Mouse (Mus musculus) MEL (cell line): ENCODE measurements around the gene Sh2d3c. TPM values are rescaled to one million over a fixed set of nuclear protein-coding genes. Genes with fewer than 3 reads are reported as not detected.

ENCODE experiments used
- DNase-seq: peaks from one replicate; pipeline ENCODE4 v3.0.0; 2011; ENCODE audit warnings: low read depth, low spot score
- H3K27ac ChIP-seq: 2 replicates; pipeline ENCODE4 v1.5.1; 2012; ENCODE audit warnings: low read depth, mild to moderate bottlenecking, control low read depth, low read length, moderate library complexity; ENCODE audit not compliant: control insufficient read depth
- H3K27me3 ChIP-seq, 2 experiments: fragments of 150-350 bp in 1 of 2; sonication (generic) in 1 of 2; 2 replicates each; pipeline ENCODE4 v1.6.1; 2012; ENCODE audit warnings: low read length in 2 of 2, mild to moderate bottlenecking in 2 of 2, improper control_type of control experiment in 1 of 2, moderate library complexity in 1 of 2; ENCODE audit not compliant: insufficient read depth in 2 of 2, control insufficient read depth in 1 of 2
- H3K36me3 ChIP-seq, 2 experiments: 2 replicates each; pipeline ENCODE4 v1.6.1; 2012 to 2014; ENCODE audit warnings: low read length in 2 of 2, improper control_type of control experiment in 1 of 2, inconsistent platforms in 1 of 2, mild to moderate bottlenecking in 1 of 2; ENCODE audit not compliant: insufficient read depth in 2 of 2, control insufficient read depth in 1 of 2
- H3K4me1 ChIP-seq, 2 experiments: fragments of 150-350 bp in 1 of 2; sonication (generic) in 1 of 2; 2 replicates each; pipeline ENCODE4 v1.6.1; 2012; ENCODE audit warnings: low read length in 2 of 2, improper control_type of control experiment in 1 of 2, mild to moderate bottlenecking in 1 of 2; ENCODE audit not compliant: insufficient read depth in 2 of 2, control insufficient read depth in 1 of 2
- H3K4me3 ChIP-seq, 2 experiments: fragments of 150-350 bp in 1 of 2; sonication (generic) in 1 of 2; 2 replicates each; pipeline ENCODE4 v1.5.1; 2012; ENCODE audit warnings: low read depth in 2 of 2, low read length in 2 of 2, mild to moderate bottlenecking in 2 of 2, moderate library complexity in 2 of 2, control low read depth in 1 of 2, improper control_type of control experiment in 1 of 2; ENCODE audit not compliant: control insufficient read depth in 1 of 2, insufficient read depth in 1 of 2
- H3K79me2 ChIP-seq: 2 replicates; pipeline ENCODE4 v1.6.1; 2012; ENCODE audit warnings: mild to moderate bottlenecking, low read length, moderate library complexity; ENCODE audit not compliant: control insufficient read depth, poor library complexity, insufficient read depth
- H3K9ac ChIP-seq: 2 replicates; pipeline ENCODE4 v1.6.1; 2012; ENCODE audit warnings: low read depth, mild to moderate bottlenecking, control low read depth, low read length, moderate library complexity; ENCODE audit not compliant: control insufficient read depth, poor library complexity, severe bottlenecking
- H3K9me3 ChIP-seq: fragments of 150-350 bp; sonication (generic); replicated peaks from 2 replicates; pipeline ENCODE4 v1.6.1; 2012; ENCODE audit warnings: mild to moderate bottlenecking, low read length, improper control_type of control experiment, moderate library complexity; ENCODE audit not compliant: insufficient read depth
- BHLHE40 ChIP-seq: IDR thresholded peaks from 2 replicates; pipeline ENCODE4 v1.6.1; 2012; ENCODE audit warnings: low read depth, mild to moderate bottlenecking, inconsistent platforms, low read length, improper control_type of control experiment, borderline replicate concordance
- CHD1 ChIP-seq: IDR thresholded peaks from 2 replicates; pipeline ENCODE4 v1.6.1; 2012; ENCODE audit warnings: low read depth, mild to moderate bottlenecking, inconsistent platforms, low read length, improper control_type of control experiment
- CHD2 ChIP-seq: IDR thresholded peaks from 2 replicates; pipeline ENCODE4 v1.6.1; 2011; ENCODE audit warnings: low read length, improper control_type of control experiment
- CTCF ChIP-seq, 3 experiments: IDR thresholded peaks in 2 of 3; conservative IDR thresholded peaks in 1 of 3; 2 replicates each; pipeline ENCODE4 v1.5.1; 2011 to 2012; ENCODE audit warnings: low read length in 3 of 3, low read depth in 2 of 3, mild to moderate bottlenecking in 2 of 3, improper control_type of control experiment in 1 of 3, inconsistent platforms in 1 of 3, mixed read lengths in 1 of 3, moderate library complexity in 1 of 3; ENCODE audit not compliant: control insufficient read depth in 1 of 3, insufficient read depth in 1 of 3, poor library complexity in 1 of 3, severe bottlenecking in 1 of 3
- GABPA ChIP-seq: IDR thresholded peaks from 2 replicates; pipeline ENCODE4 v1.6.1; 2012; ENCODE audit warnings: low read depth, mild to moderate bottlenecking, inconsistent platforms, low read length, improper control_type of control experiment, moderate library complexity
- GATA1 ChIP-seq: IDR thresholded peaks from 2 replicates; pipeline ENCODE4 v1.6.1; 2011; ENCODE audit warnings: low read depth, low read length, improper control_type of control experiment
- HCFC1 ChIP-seq: IDR thresholded peaks from 2 replicates; pipeline ENCODE4 v1.6.1; 2012; ENCODE audit warnings: low read depth, mild to moderate bottlenecking, inconsistent platforms, low read length, improper control_type of control experiment, moderate library complexity
- JUND ChIP-seq: IDR thresholded peaks from 2 replicates; pipeline ENCODE4 v1.6.1; 2011; ENCODE audit warnings: low read depth, mild to moderate bottlenecking, improper control_type of control experiment, low read length
- KAT2A ChIP-seq: conservative IDR thresholded peaks from 2 replicates; pipeline ENCODE4 v1.6.1; 2012; ENCODE audit warnings: low read depth, low read length, improper control_type of control experiment, inconsistent platforms
- MAFK ChIP-seq: IDR thresholded peaks from 2 replicates; pipeline ENCODE4 v1.6.1; 2011; ENCODE audit warnings: low read depth, mild to moderate bottlenecking, low read length, improper control_type of control experiment, borderline replicate concordance
- MAX ChIP-seq: IDR thresholded peaks from 2 replicates; pipeline ENCODE4 v1.6.1; 2011; ENCODE audit warnings: low read length, improper control_type of control experiment
- MEF2A ChIP-seq: IDR thresholded peaks from 2 replicates; pipeline ENCODE4 v1.6.1; 2014; ENCODE audit warnings: low read depth, mild to moderate bottlenecking, inconsistent platforms, low read length, improper control_type of control experiment; ENCODE audit not compliant: poor library complexity, insufficient replicate concordance, severe bottlenecking; ENCODE audit errors: extremely low read depth
- MXI1 ChIP-seq: IDR thresholded peaks from 2 replicates; pipeline ENCODE4 v1.6.1; 2011; ENCODE audit warnings: mild to moderate bottlenecking, low read depth, low read length, improper control_type of control experiment
- MYC ChIP-seq: IDR thresholded peaks from 2 replicates; pipeline ENCODE4 v1.6.1; 2011; ENCODE audit warnings: low read depth, mild to moderate bottlenecking, low read length, improper control_type of control experiment, moderate library complexity
- NRF1 ChIP-seq: IDR thresholded peaks from 2 replicates; pipeline ENCODE4 v1.6.1; 2014; ENCODE audit warnings: low read depth, mild to moderate bottlenecking, inconsistent platforms, low read length, improper control_type of control experiment, moderate library complexity; ENCODE audit not compliant: poor library complexity, insufficient read depth, severe bottlenecking
- POLR2A ChIP-seq, 2 experiments: IDR thresholded peaks; 2 replicates each; pipeline ENCODE4 v1.6.1; 2011 to 2012; ENCODE audit warnings: low read length in 2 of 2, mild to moderate bottlenecking in 2 of 2, control low read depth in 1 of 2, improper control_type of control experiment in 1 of 2, low read depth in 1 of 2, moderate library complexity in 1 of 2; ENCODE audit not compliant: control insufficient read depth in 1 of 2, insufficient read depth in 1 of 2, poor library complexity in 1 of 2
- POLR2AphosphoS2 ChIP-seq: IDR thresholded peaks from 2 replicates; pipeline ENCODE4 v1.6.1; 2011; ENCODE audit warnings: low read length, improper control_type of control experiment
- RAD21 ChIP-seq: IDR thresholded peaks from 2 replicates; pipeline ENCODE4 v1.6.1; 2011; ENCODE audit warnings: mild to moderate bottlenecking, low read depth, low read length, improper control_type of control experiment
- RCOR1 ChIP-seq: IDR thresholded peaks from 2 replicates; pipeline ENCODE4 v1.6.1; 2012; ENCODE audit warnings: low read depth, mild to moderate bottlenecking, inconsistent platforms, low read length, improper control_type of control experiment
- SIN3A ChIP-seq: IDR thresholded peaks from 2 replicates; pipeline ENCODE4 v1.6.1; 2012; ENCODE audit warnings: low read length, improper control_type of control experiment, inconsistent platforms
- TBP ChIP-seq: IDR thresholded peaks from 2 replicates; pipeline ENCODE4 v1.8.0; 2011; ENCODE audit warnings: low read depth, low read length, improper control_type of control experiment
- TCF12 ChIP-seq: IDR thresholded peaks from 2 replicates; pipeline ENCODE4 v1.6.1; 2014; ENCODE audit warnings: low read depth, mild to moderate bottlenecking, inconsistent platforms, low read length, improper control_type of control experiment, moderate library complexity
- USF1 ChIP-seq: IDR thresholded peaks from 2 replicates; pipeline ENCODE4 v1.6.1; 2014; ENCODE audit warnings: low read depth, mild to moderate bottlenecking, inconsistent platforms, low read length, improper control_type of control experiment, moderate library complexity
- ZC3H11A ChIP-seq: IDR thresholded peaks from 2 replicates; pipeline ENCODE4 v1.6.1; 2012; ENCODE audit warnings: low read depth, mild to moderate bottlenecking, inconsistent platforms, low read length, improper control_type of control experiment
- ZKSCAN1 ChIP-seq: IDR thresholded peaks from 2 replicates; pipeline ENCODE4 v1.6.1; 2012; ENCODE audit warnings: low read depth, mild to moderate bottlenecking, inconsistent platforms, low read length, improper control_type of control experiment, moderate library complexity
- polyA plus RNA-seq, 2 experiments: library from polyadenylated mRNA; stranded (reverse) in 1 of 2; unstranded in 1 of 2; fragments of >175 nt in 1 of 2; fragments of >200 nt in 1 of 2; gene quantifications; 2 replicates each; pipeline versions ENCODE4 v1.2.1 to v1.2.4; 2012; ENCODE audit warnings: low replicate concordance in 2 of 2, low read depth in 1 of 2; ENCODE audit not compliant: insufficient read length in 2 of 2, insufficient read depth in 1 of 2, missing spikeins in 1 of 2
- total RNA-seq: library from RNA; depleted of rRNA; stranded (reverse); fragments of 300-350 nt; gene quantifications from 2 replicates; pipeline ENCODE4 v1.2.3, GENCODE M21; 2012

The Sh2d3c gene
- total and polyA plus RNA-seq, 3 experiments = 0.19 to 0.43 TPM; not detected in 1

DNA sequence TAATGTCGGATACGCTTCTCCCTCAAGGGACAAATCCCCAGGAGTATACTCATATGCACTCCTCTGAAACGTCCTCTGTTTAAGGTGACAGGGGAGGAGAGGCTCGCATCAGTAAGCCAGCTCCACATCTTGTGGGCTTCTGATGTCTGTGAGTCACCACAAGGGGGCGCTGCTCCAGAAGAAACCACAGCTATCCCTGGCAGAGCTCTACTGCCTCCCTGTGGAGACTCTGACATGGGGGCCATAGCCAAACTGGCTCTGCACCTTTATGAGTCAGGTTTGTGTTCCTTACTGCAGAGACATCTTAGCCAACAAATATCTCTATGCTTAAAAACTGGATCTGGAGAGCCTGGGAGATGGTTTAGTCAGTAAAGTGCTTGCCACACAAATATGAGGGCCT lies 31.4 kb upstream of the Sh2d3c start (continued):
- no peak for TF ChIP-seq GATA1
- no peak for TF ChIP-seq GABPA
- no peak for TF ChIP-seq ZKSCAN1
- TF ChIP-seq HCFC1 = peak; percentile 52; the same call in 1 of the 2 replicates
- TF ChIP-seq CHD2 = no peak
- TF ChIP-seq USF1 = no peak
- peak; percentile 52; the same call in 1 of the 2 replicates for TF ChIP-seq SIN3A
- no peak for TF ChIP-seq BHLHE40
- TF ChIP-seq ZC3H11A = peak; percentile 84
- no peak for TF ChIP-seq TBP
- TF ChIP-seq MXI1 = no peak; the same call in 1 of the 2 replicates
- TF ChIP-seq CHD1 = no peak
- TF ChIP-seq RCOR1 = peak; percentile 53
- TF ChIP-seq RAD21 = peak; percentile 86
- TF ChIP-seq POLR2AphosphoS2 = no peak
- TF ChIP-seq KAT2A = no peak

DNA sequence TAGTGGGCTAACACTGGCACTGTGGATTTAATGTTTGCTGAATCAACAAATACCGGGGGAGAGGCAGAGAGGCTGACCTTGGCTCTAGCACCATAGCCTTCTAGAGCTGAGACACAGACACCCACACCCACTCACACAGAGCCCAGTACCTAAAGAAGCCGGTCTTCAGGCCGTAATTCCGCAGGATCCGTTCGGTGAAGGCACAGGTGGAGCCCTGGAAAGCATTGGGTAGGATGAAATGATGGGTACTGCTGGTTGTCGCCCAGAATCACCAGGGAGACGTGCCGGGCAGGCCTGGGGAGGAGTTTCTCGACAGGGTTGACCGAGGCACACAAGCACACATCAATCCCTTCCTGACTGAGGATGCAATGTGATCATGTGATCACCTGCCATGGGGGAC lies 29.8 kb upstream of the Sh2d3c start:
- Histone ChIP-seq H3K36me3 (peaks cover 0 to 10% of the 10 kb centered on the region in 2 experiments; a peak in 3 of 4 replicates), H3K9me3 (no peaks in the 10 kb centered on the region), H3K4me3 (no peak overlapping the region), H3K27ac (no peak overlapping the region), H3K79me2 (peaks cover 15% of the 10 kb centered on the region), H3K27me3 (no peaks in the 10 kb centered on the region), H3K4me1 (peaks cover 0 to 15% of the 10 kb centered on the region in 2 experiments; a peak in 2 of 4 replicates), H3K9ac (no peak overlapping the region)
- DNase-seq = no peak
- no peak for TF ChIP-seq ZC3H11A
- 0 out of 2 replicates have a peak, but pooled peaks have one; percentile 42 for TF ChIP-seq USF1

DNA sequence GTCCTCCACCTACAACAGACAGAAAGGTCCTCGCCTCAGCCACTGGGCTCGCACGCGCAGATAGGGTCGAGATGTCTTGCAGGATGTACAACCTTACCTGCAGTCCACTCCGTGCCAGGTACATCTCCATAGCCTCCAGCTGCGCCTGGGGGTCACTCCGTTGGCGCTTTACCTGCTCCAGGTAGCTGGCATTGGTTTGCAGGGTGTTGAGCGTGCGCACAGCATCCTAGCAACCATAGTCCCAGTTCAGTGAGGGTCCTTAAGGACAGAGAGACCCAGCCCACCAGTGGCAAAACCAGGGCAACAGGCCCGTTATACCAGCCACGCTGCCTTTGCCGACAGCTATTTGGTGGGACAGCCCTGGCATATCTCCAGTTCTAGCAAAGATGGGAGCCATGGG lies 28.4 kb upstream of the Sh2d3c start:
- TF ChIP-seq RCOR1 (no peak), NRF1 (no peak), RAD21 (no peak), MXI1 (no peak), MAFK (no peak), BHLHE40 (no peak), MAX (no peak), ZC3H11A (no peak), HCFC1 (no peak), TBP (no peak), CHD1 (no peak), ZKSCAN1 (no peak), GATA1 (no peak), JUND (no peak), MYC (no peak), SIN3A (no peak), TCF12 (no peak), POLR2A (IDR thresholded peaks at IDR 0.05; ENCODE audit: control insufficient read depth in 1 of 2, insufficient read depth in 1 of 2, low read depth in 1 of 2, low read length in 2 of 2, poor library complexity in 1 of 2) (no peak; a peak in 1 of 4 replicates), MEF2A (no peak), CTCF (IDR thresholded peaks at IDR 0.05 in 2 of 3, conservative IDR thresholded peaks at IDR 0.05 in 1 of 3; ENCODE audit: control insufficient read depth in 1 of 3, insufficient read depth in 1 of 3, low read depth in 2 of 3, low read length in 3 of 3, poor library complexity in 1 of 3, severe bottlenecking in 1 of 3) (no peak)
- TF ChIP-seq, all 39 proteins: peak for 0
- H3K9me3 ChIP-seq = no peaks in the 10 kb centered on the region
- no peak overlapping the region for H3K27ac ChIP-seq
- H3K27me3 ChIP-seq = no peaks in the 10 kb centered on the region
- H3K4me1 ChIP-seq = peaks cover 0 to 15% of the 10 kb centered on the region in 2 experiments; a peak in 2 of 4 replicates
- DNase-seq = no peak
- H3K79me2 ChIP-seq = peaks cover 15% of the 10 kb centered on the region
- H3K36me3 ChIP-seq = peaks cover 0 to 10% of the 10 kb centered on the region in 2 experiments; a peak in 2 of 4 replicates
- H3K4me3 ChIP-seq = peak overlapping the region in 1 of 2 experiments; percentile 89; a peak in 2 of 4 replicates
- H3K9ac ChIP-seq = peak overlapping the region; percentile 97
